Mouse (Mus musculus) heart, embryonic 14.5 days (tissue): ENCODE measurements at regions not wholly inside any gene's neighbourhood (a gene's known extent, or its start where the extent isn't known, plus 50 kb on each side); places are given as distances from the start of the nearest gene placed in this dataset.

Experiments used
- ATAC-seq: fragments of 200-750 bp; cut with Nextera tagmentation; 2 replicates; pipeline ENCODE4 v1.8.0; 2017; ENCODE audit warnings: low read depth, moderate TSS enrichment; ENCODE audit not compliant: insufficient number of reproducible peaks, insufficient read depth, low FRiP score
- H3K27ac ChIP-seq, 2 experiments: fragments of 200-500 bp in 1 of 2; fragments of 300-500 bp in 1 of 2; sonication (generic) in 1 of 2; replicated peaks in 1 of 2; 2 replicates each; pipeline ENCODE4 v1.5.1; 2012 to 2014; ENCODE audit warnings: low read depth in 2 of 2, low read length in 2 of 2, control low read depth in 1 of 2, mild to moderate bottlenecking in 1 of 2, mixed read lengths in 1 of 2; ENCODE audit not compliant: control insufficient read depth in 1 of 2, insufficient read depth in 1 of 2
- H3K27me3 ChIP-seq: fragments of 300-500 bp; sonication (generic); 2 replicates; pipeline ENCODE4 v1.6.1; 2014; ENCODE audit warnings: mild to moderate bottlenecking, low read length, control low read depth; ENCODE audit not compliant: control insufficient read depth, insufficient read depth
- H3K36me3 ChIP-seq: fragments of 300-500 bp; sonication (generic); 2 replicates; pipeline ENCODE4 v1.6.1; 2014; ENCODE audit warnings: mild to moderate bottlenecking, control low read depth, low read length, mixed read lengths; ENCODE audit not compliant: control insufficient read depth, insufficient read depth
- H3K4me1 ChIP-seq, 2 experiments: fragments of 200-500 bp in 1 of 2; fragments of 300-500 bp in 1 of 2; sonication (generic) in 1 of 2; 2 replicates each; pipeline ENCODE4 v1.6.1; 2012 to 2014; ENCODE audit warnings: low read length in 2 of 2, control low read depth in 1 of 2, mixed read lengths in 1 of 2; ENCODE audit not compliant: control insufficient read depth in 2 of 2, insufficient read depth in 2 of 2
- H3K4me2 ChIP-seq: fragments of 300-500 bp; sonication (generic); 2 replicates; pipeline ENCODE4 v1.6.1; 2014; ENCODE audit warnings: mild to moderate bottlenecking, low read length
- H3K4me3 ChIP-seq, 2 experiments: fragments of 200-500 bp in 1 of 2; fragments of 300-500 bp in 1 of 2; sonication (generic) in 1 of 2; 2 replicates each; pipeline ENCODE4 v1.5.1; 2012 to 2014; ENCODE audit warnings: low read length in 2 of 2, mild to moderate bottlenecking in 2 of 2, control low read depth in 1 of 2, low read depth in 1 of 2, moderate library complexity in 1 of 2; ENCODE audit not compliant: control insufficient read depth in 1 of 2, insufficient read depth in 1 of 2
- H3K9ac ChIP-seq: fragments of 300-500 bp; sonication (generic); 2 replicates; pipeline ENCODE4 v1.6.1; 2014; ENCODE audit warnings: mild to moderate bottlenecking, low read length
- H3K9me3 ChIP-seq: fragments of 300-500 bp; sonication (generic); 2 replicates; pipeline ENCODE4 v1.6.1; 2016; ENCODE audit warnings: low read length, control low read depth; ENCODE audit not compliant: control insufficient read depth
- WGBS: fragments of 180-500 bp; shearing (Covaris S2); extraction: QIAGEN DNeasy Blood & Tissue Kit; methylation state at CpG from one replicate; pipeline ENCODE4 v1.1.7; 2014; 5-methylcytosine and 5-hydroxymethylcytosine counted together

GRCm38 (mm10) chr2:75151519-75151918, 325.9 kb downstream of the Mtx2 start:
- Histone ChIP-seq H3K9me3 (no peaks in the 10 kb centered on the region), H3K4me3 (no peak overlapping the region), H3K9ac (no peak overlapping the region), H3K4me1 (no peaks in the 10 kb centered on the region; a peak in 1 of 4 replicates), H3K36me3 (no peaks in the 10 kb centered on the region), H3K27ac (no peak overlapping the region), H3K27me3 (no peaks in the 10 kb centered on the region), H3K4me2 (no peak overlapping the region)
- WGBS: 81% methylated on average over 8 of the region's 8 CpGs
- ATAC-seq: no peak

DNA sequence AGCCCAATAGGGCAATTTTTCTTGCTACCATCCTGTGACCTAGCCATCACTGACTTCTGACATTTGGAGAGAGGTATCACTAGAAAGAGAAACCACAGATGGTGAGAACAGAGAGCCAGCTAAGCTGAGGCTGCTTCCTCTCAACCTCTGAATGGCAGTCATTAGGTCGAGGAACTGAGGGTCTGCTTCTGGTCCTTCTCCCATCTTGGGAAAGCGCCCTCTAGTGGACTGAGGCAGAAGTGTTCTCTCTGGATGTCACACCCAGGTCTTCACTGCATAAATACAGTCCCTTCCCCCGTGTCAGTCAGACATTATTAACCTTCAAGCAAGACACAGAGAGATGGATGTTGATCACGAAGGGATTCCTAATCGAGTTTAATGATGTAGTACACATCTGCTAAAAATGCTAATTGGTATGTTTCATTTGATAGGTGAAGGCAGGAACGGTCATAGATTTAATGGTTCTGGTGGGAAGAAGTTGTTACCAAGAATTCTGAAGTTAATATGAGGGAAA, 326.9 kb downstream of the Mtx2 start:
- Histone ChIP-seq H3K9ac (no peak overlapping the region), H3K4me1 (no peaks in the 10 kb centered on the region; a peak in 1 of 4 replicates), H3K9me3 (no peaks in the 10 kb centered on the region), H3K27me3 (no peaks in the 10 kb centered on the region), H3K36me3 (no peaks in the 10 kb centered on the region), H3K27ac (no peak overlapping the region), H3K4me3 (no peak overlapping the region), H3K4me2 (no peak overlapping the region)
- WGBS: 30% methylated on average over 6 of the region's 6 CpGs
- ATAC-seq: no peak

- H3K9me3 ChIP-seq: no peaks in the 10 kb centered on the region
- H3K36me3 ChIP-seq: no peaks in the 10 kb centered on the region
- no peak for ATAC-seq
- WGBS: 63% methylated on average over 3 of the region's 3 CpGs
- H3K27ac ChIP-seq: no peak overlapping the region
- peak overlapping the region; percentile 17 for H3K4me2 ChIP-seq
- no peaks in the 10 kb centered on the region for H3K27me3 ChIP-seq
- H3K9ac ChIP-seq: no peak overlapping the region
- no peak overlapping the region for H3K4me3 ChIP-seq
- no peaks in the 10 kb centered on the region; a peak in 1 of 4 replicates for H3K4me1 ChIP-seq
These were observed 328.8 kb downstream of the Mtx2 start for GRCm38 (mm10) chr2:75154448-75154847.

GRCm38 (mm10) chr2:75158581-75158980, 333.0 kb downstream of the Mtx2 start:
- WGBS: 48% methylated on average over 3 of the region's 3 CpGs
- H3K9me3 ChIP-seq: no peaks in the 10 kb centered on the region
- no peaks in the 10 kb centered on the region for H3K27me3 ChIP-seq
- H3K36me3 ChIP-seq: no peaks in the 10 kb centered on the region
- no peaks in the 10 kb centered on the region; a peak in 1 of 4 replicates for H3K4me1 ChIP-seq
- H3K4me3 ChIP-seq: no peak overlapping the region
- H3K27ac ChIP-seq: no peak overlapping the region
- no peak for ATAC-seq
- H3K9ac ChIP-seq: no peak overlapping the region
- no peak overlapping the region for H3K4me2 ChIP-seq

DNA sequence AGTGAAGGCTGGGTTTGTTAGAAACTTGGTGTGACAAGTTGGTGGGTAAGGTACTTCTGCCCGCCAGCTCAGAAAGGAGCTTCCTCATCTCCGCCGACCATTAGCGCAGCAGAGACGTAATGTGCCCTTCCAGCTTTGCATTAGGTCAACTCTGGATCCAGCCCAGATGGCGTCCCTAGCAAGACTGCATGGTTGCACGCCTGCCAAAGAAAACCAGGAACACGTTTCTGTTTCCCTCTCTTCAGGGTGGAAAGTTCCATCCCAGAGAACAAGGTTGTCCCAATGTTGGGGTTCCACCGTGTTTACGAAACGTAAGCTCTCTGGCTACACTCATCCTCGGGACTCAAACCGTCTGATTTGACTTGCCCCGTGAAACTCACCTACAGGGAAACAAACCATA, 335.5 kb downstream of the Mtx2 start:
- no peaks in the 10 kb centered on the region for H3K36me3 ChIP-seq
- H3K9me3 ChIP-seq: no peaks in the 10 kb centered on the region
- 80% methylated on average over 14 of the region's 14 CpGs for WGBS
- no peak overlapping the region for H3K4me3 ChIP-seq
- H3K9ac ChIP-seq: no peak overlapping the region
- no peaks in the 10 kb centered on the region for H3K4me1 ChIP-seq
- no peaks in the 10 kb centered on the region for H3K27me3 ChIP-seq
- no peak overlapping the region for H3K4me2 ChIP-seq
- H3K27ac ChIP-seq: no peak overlapping the region
- no peak for ATAC-seq

- ATAC-seq: no peak
- no peak overlapping the region for H3K4me3 ChIP-seq
- WGBS: 84% methylated on average over 4 of the region's 4 CpGs
These were observed 339.4 kb downstream of the Mtx2 start for GRCm38 (mm10) chr2:75164987-75165386.

GRCm38 (mm10) chr2:75176267-75176666, 350.7 kb downstream of the Mtx2 start:
- Histone ChIP-seq H3K4me1 (no peaks in the 10 kb centered on the region; a peak in 1 of 4 replicates), H3K4me3 (no peak overlapping the region), H3K27me3 (no peaks in the 10 kb centered on the region), H3K27ac (no peak overlapping the region), H3K9me3 (no peaks in the 10 kb centered on the region), H3K4me2 (no peak overlapping the region), H3K9ac (no peak overlapping the region), H3K36me3 (no peaks in the 10 kb centered on the region)
- 83% methylated on average over 5 of the region's 5 CpGs for WGBS
- ATAC-seq: no peak

More at GRCm38 (mm10) chr2:75164987-75165386, 339.4 kb downstream of the Mtx2 start:
- Histone ChIP-seq H3K9me3 (no peaks in the 10 kb centered on the region), H3K27me3 (no peaks in the 10 kb centered on the region), H3K27ac (no peak overlapping the region), H3K4me1 (no peaks in the 10 kb centered on the region), H3K4me2 (no peak overlapping the region), H3K9ac (no peak overlapping the region), H3K36me3 (no peaks in the 10 kb centered on the region)

DNA sequence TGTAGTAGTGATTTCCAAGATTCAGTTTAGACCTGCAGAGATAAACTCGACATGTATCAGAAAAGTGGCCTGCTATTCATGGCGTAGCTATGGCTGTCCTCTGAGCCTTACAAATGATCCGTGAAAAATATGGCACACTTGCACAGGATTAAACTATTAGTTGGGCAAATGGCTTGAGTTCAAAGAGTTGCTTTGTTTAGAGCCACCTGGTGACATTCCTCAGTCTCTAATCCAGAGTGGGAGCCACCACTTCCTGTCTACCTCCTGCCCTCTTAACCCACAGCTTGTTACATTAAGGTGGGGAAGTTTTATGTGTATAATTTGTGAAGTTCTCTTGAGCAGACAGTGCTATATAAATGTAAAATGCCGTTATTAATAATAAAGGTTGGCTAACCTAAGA, 357.7 kb downstream of the Mtx2 start:
- WGBS: 68% methylated on average over 4 of the region's 4 CpGs
- no peaks in the 10 kb centered on the region for H3K36me3 ChIP-seq
- no peak overlapping the region for H3K27ac ChIP-seq
- H3K9me3 ChIP-seq: no peaks in the 10 kb centered on the region
- H3K9ac ChIP-seq: no peak overlapping the region
- H3K4me1 ChIP-seq: 0 out of 4 replicates have a peak, but pooled peaks cover 0 to 4% of the 10 kb centered on the region in 2 experiments
- no peak for ATAC-seq
- H3K4me3 ChIP-seq: no peak overlapping the region
- no peak overlapping the region for H3K4me2 ChIP-seq
- H3K27me3 ChIP-seq: no peaks in the 10 kb centered on the region
